Mouse (Mus musculus) T-cell, adult 2 months (primary cell): Measurements from ENCODE around the gene Mmp11.

ENCODE experiments used
- DNase-seq: peaks from one replicate; pipeline ENCODE4 v3.0.0; 2022; ENCODE audit warnings: low spot score

The Mmp11 gene

GRCm38 (mm10) chr10:75935680-75936541 lies at the start of gene Mmp11:
TSS of gene Mmp11 (minus strand) at chr10:75936496.
- DNase-seq, result peak; percentile 58

- no peak for DNase-seq
Measured at GRCm38 (mm10) chr10:75979432-75979831, 43.1 kb upstream of the Mmp11 start.

- DNase-seq, result no peak
Measured at GRCm38 (mm10) chr10:75978835-75979157, 42.5 kb upstream of the Mmp11 start.

- no peak for DNase-seq
Measured at GRCm38 (mm10) chr10:75978119-75978834, 42.0 kb upstream of the Mmp11 start.

- DNase-seq, result peak; percentile 60
Measured at GRCm38 (mm10) chr10:75975216-75975615, 38.9 kb upstream of the Mmp11 start.

GRCm38 (mm10) chr10:75973846-75974245 lies 37.5 kb upstream of the Mmp11 start:
- DNase-seq, result no peak

GRCm38 (mm10) chr10:75954381-75954811 lies 18.1 kb upstream of the Mmp11 start, which contains the start of gene Gm5134:
TSS of gene Gm5134 (plus strand) at chr10:75954514.
- DNase-seq, result peak; percentile 20

GRCm38 (mm10) chr10:75951424-75952050 lies 15.2 kb upstream of the Mmp11 start:
- DNase-seq, result peak; percentile 60

GRCm38 (mm10) chr10:75950791-75951210 lies 14.5 kb upstream of the Mmp11 start:
- no peak for DNase-seq

- no peak for DNase-seq
Measured at GRCm38 (mm10) chr10:75949053-75950045, 13.1 kb upstream of the Mmp11 start.

GRCm38 (mm10) chr10:75948079-75948478 lies 11.8 kb upstream of the Mmp11 start:
- no peak for DNase-seq

GRCm38 (mm10) chr10:75945896-75946295 lies 9.6 kb upstream of the Mmp11 start:
- DNase-seq, result no peak

GRCm38 (mm10) chr10:75945213-75945612 lies 8.9 kb upstream of the Mmp11 start:
- DNase-seq, result no peak

- no peak for DNase-seq
Measured at GRCm38 (mm10) chr10:75944066-75944772, 7.9 kb upstream of the Mmp11 start.

- no peak for DNase-seq
Measured at GRCm38 (mm10) chr10:75942736-75943477, 6.6 kb upstream of the Mmp11 start, which contains the start of gene Vpreb3. TSS of gene Vpreb3 (plus strand) at chr10:75943057.

GRCm38 (mm10) chr10:75941042-75941824 lies 4.9 kb upstream of the Mmp11 start:
- no peak for DNase-seq

GRCm38 (mm10) chr10:75940520-75940919 lies 4.2 kb upstream of the Mmp11 start, which contains the start of gene Gm867:
TSS of gene Gm867 (minus strand) at chr10:75940672.
- no peak for DNase-seq

GRCm38 (mm10) chr10:75939481-75940234 lies 3.4 kb upstream of the Mmp11 start:
- DNase-seq, result no peak
